Mouse (Mus musculus) small intestine, adult 2 months (tissue): ENCODE data around the gene Srd5a3. TPM values are rescaled to one million over a fixed set of nuclear protein-coding genes. Genes with fewer than 3 reads are reported as not detected.

Experiments used
- H3K27ac ChIP-seq: fragments of 200-500 bp; 2 replicates; pipeline ENCODE4 v1.5.1; 2012; ENCODE audit warnings: low read depth, low read length, control low read depth, inconsistent platforms; ENCODE audit not compliant: insufficient read depth
- H3K27me3 ChIP-seq: fragments of 200-500 bp; 2 replicates; pipeline ENCODE4 v1.6.1; 2012; ENCODE audit warnings: mild to moderate bottlenecking, moderate library complexity, low read length, inconsistent platforms; ENCODE audit not compliant: control insufficient read depth, insufficient read depth
- H3K36me3 ChIP-seq: fragments of 200-500 bp; 2 replicates; pipeline ENCODE4 v1.6.1; 2012; ENCODE audit warnings: mild to moderate bottlenecking, low read length, control low read depth, inconsistent platforms; ENCODE audit not compliant: control insufficient read depth, insufficient read depth
- H3K4me1 ChIP-seq: fragments of 200-500 bp; 2 replicates; pipeline ENCODE4 v1.6.1; 2012; ENCODE audit warnings: low read length, inconsistent platforms, mixed read lengths; ENCODE audit not compliant: control insufficient read depth, insufficient read depth, insufficient read length
- H3K4me3 ChIP-seq: fragments of 200-500 bp; 2 replicates; pipeline ENCODE4 v1.5.1; 2012; ENCODE audit warnings: low read depth, mild to moderate bottlenecking, control low read depth, inconsistent platforms, low read length, moderate library complexity
- CTCF ChIP-seq: fragments of 200-500 bp; IDR thresholded peaks from 2 replicates; pipeline ENCODE4 v1.5.1; 2012; ENCODE audit warnings: low read depth, mild to moderate bottlenecking, control low read depth, inconsistent platforms, low read length, moderate library complexity, mixed read lengths; ENCODE audit not compliant: insufficient replicate concordance, insufficient read length; ENCODE audit errors: extremely low read depth
- POLR2A ChIP-seq: fragments of 200-500 bp; IDR thresholded peaks from 2 replicates; pipeline ENCODE4 v1.6.1; 2012; ENCODE audit warnings: low read depth, mild to moderate bottlenecking, control low read depth, inconsistent platforms, low read length, moderate library complexity
- WGBS: fragments of 180-500 bp; shearing (Covaris S2); methylation state at CpG from one replicate; pipeline ENCODE4 v1.1.7; 2018; 5-methylcytosine and 5-hydroxymethylcytosine counted together
- polyA plus RNA-seq: library from polyadenylated mRNA; depleted of rRNA; stranded (reverse); fragments of >200 nt; gene quantifications from 2 replicates; pipeline ENCODE4 v1.2.3, GENCODE M21; 2012

The Srd5a3 gene
- polyA plus RNA-seq, 1 experiment, result 159 TPM

DNA sequence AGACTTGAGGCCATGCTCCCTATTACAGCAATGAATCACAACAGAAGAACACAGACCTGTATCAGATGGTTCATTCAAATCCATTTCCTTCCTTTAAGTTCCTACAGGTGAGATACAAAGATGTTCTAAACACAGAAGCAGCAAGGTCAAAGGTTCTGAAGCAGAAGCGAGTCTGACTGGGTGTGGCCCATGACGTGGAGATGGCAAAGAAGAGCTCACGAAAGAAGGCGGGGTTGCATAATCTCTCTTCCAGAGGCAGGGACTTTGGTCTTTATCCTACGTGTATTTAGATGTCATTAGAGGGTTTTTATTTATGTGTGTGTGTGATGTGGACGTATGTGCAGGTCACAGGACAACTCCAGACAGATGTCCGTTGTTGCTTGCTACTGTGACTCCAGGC is 37.6 kb downstream of the Srd5a3 start:
- TF ChIP-seq CTCF (no peak), POLR2A (no peak)
- no peaks in the 10 kb centered on the region for H3K27me3 ChIP-seq
- H3K4me3 ChIP-seq, result no peak overlapping the region
- H3K27ac ChIP-seq, result peak overlapping the region; percentile 34
- H3K4me1 ChIP-seq, result peaks cover 11% of the 10 kb centered on the region; the same call in 1 of the 2 replicates
- 38% methylated on average over 7 of the region's 7 CpGs for WGBS
- H3K36me3 ChIP-seq, result no peaks in the 10 kb centered on the region

DNA sequence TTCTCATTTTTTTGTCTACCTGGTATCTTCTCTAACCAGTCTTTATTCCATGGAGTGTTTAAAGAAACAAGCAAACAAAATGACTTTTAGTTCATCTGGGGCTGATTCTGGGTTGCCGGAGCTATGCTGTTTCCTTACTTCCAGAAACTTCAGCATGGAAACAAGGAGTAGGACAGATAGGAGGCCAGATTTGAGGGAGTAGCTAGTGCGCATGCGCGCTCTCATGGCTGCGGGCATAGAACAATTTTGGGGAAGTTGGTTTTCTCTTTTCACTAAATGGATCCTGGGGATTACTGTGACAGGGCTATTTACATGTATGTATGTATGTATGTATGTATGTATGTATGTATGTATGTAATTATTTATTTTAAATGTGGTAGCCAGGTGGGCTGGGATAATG is 39.1 kb downstream of the Srd5a3 start:
- no peaks in the 10 kb centered on the region for H3K27me3 ChIP-seq
- H3K4me1 ChIP-seq, result peaks cover 11% of the 10 kb centered on the region; the same call in 1 of the 2 replicates
- no peak overlapping the region for H3K4me3 ChIP-seq
- TF ChIP-seq CTCF (no peak), POLR2A (no peak)
- no peaks in the 10 kb centered on the region for H3K36me3 ChIP-seq
- no peak overlapping the region for H3K27ac ChIP-seq
- WGBS, result 98% methylated on average over 5 of the region's 5 CpGs

DNA sequence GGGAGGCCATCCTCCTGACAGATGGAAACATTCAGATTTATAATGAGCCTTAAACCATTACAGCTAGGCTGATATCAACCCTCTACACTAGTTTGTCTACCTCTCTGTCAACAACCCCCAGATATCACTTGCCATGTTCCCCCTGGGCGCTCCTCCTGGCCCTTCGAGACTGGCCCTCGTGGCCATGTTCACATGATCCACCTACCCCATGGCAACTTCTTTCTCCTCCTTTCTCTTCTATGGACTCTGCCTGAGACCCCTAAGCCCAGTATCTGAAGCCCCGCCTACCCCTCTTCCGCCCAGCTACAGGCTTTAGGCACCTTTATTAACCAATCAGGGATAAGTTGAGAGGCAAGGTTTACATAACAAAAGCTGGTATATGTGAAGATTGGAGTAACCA is 39.7 kb downstream of the Srd5a3 start:
- H3K4me1 ChIP-seq, result peaks cover 11% of the 10 kb centered on the region; the same call in 1 of the 2 replicates
- no peak overlapping the region for H3K27ac ChIP-seq
- WGBS, result 95% methylated on average over 5 of the region's 5 CpGs
- no peaks in the 10 kb centered on the region for H3K27me3 ChIP-seq
- H3K36me3 ChIP-seq, result no peaks in the 10 kb centered on the region
- no peak overlapping the region for H3K4me3 ChIP-seq
- TF ChIP-seq CTCF (no peak), POLR2A (no peak)

DNA sequence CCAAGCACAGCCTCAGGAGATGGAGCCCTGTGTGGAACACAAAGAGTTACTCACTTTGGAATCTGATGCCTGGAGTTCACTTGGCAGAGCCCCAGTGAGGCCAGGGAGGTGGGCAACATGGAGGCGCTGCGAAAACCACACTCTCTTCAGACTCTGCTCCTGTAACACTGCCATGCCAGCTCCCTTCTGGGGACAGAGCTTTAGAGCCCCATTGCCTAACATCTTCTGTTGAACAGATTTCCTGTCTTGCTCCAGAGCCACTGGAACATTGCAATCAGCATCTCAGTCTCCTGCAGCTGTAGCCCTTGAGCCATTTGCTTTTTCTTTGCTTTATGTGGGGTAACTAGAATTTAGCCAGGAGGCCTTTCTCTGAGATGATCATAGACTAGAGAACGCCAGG is 42.3 kb downstream of the Srd5a3 start:
- peaks cover 12% of the 10 kb centered on the region; the same call in 1 of the 2 replicates for H3K4me1 ChIP-seq
- WGBS, result 78% methylated on average over 3 of the region's 3 CpGs
- no peak overlapping the region for H3K4me3 ChIP-seq
- no peaks in the 10 kb centered on the region for H3K27me3 ChIP-seq
- 0 out of 2 replicates have a peak, but pooled peaks cover 1% of the 10 kb centered on the region for H3K36me3 ChIP-seq
- H3K27ac ChIP-seq, result no peak overlapping the region
- TF ChIP-seq POLR2A, result no peak

DNA sequence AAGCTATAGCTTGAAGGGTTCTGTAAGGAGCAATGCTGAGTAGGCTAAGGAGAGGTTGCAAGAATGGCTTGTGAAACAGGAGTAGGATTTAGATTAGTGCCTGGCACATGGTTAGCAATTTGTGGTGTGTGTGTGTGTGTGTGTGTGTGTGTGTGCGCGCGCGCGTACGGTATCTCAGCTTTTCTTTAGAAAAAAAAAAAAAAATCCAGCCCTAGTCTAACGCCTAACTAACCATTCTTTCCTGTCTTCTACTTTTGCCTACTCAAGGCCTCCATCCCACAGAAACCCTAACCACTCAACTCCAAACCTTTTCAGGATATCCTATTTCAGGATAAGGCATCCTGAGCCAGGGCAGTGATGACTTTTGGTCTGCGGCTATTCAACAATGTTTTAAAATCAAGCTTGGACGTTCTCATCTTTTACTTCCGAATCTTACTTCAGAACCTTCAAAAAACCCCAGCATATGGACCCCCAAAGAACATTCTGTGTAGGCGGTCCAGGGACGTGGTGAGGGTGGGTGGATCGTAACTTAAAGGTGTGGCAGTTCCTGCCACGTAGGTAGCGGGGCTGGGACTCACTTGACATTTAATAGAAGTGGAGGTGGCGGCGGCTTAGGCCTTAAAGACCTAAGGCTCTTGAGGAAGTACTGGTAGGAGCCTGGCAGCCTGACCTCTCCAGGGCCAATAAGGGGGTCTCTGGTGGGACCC is 43.1 kb downstream of the Srd5a3 start:
- 29% methylated on average over 17 of the region's 17 CpGs for WGBS
- no peak for TF ChIP-seq POLR2A
- no peak for TF ChIP-seq CTCF
- H3K27ac ChIP-seq, result peak overlapping the region; percentile 26; the same call in 1 of the 2 replicates
- H3K36me3 ChIP-seq, result 0 out of 2 replicates have a peak, but pooled peaks cover 1% of the 10 kb centered on the region
- peak overlapping the region; percentile 86 for H3K4me3 ChIP-seq
- no peaks in the 10 kb centered on the region for H3K27me3 ChIP-seq
- peaks cover 10% of the 10 kb centered on the region; the same call in 1 of the 2 replicates for H3K4me1 ChIP-seq

DNA sequence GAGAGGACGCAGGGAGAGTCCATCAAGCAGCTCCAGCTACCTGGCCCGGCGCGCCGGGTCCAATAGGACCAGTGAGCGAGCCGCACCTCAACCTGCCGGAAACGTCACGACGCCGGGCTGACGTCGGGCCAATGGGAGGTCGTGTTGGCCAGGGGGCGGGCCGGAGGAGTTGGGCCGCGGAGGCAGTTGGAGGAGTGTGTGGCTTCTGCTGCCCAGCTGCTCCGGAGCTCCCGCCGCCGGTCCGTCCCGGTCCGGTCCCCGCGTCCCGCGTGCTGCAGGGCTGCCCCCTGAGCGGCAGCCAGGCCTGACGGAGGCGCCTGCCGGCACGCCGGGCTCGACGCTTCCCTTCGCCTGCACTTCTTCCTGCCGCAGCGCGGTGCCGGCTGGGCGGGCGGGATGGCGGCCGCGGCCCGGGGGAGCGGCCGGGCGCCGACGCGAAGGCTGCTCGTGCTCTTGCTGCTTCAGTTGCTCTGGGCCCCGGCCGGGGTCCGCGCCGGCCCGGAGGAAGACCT is 43.7 kb downstream of the Srd5a3 start, which contains the start of gene Tmem165:
Gene Tmem165 (plus strand): TSS at position 131 of the 512 bp plus-strand sequence.
- WGBS, result 1% methylated on average over 62 of the region's 62 CpGs

More for the DNA sequence above, 43.7 kb downstream of the Srd5a3 start, which contains the start of gene Tmem165:
- H3K4me1 ChIP-seq, result peaks cover 8% of the 10 kb centered on the region; the same call in 1 of the 2 replicates
- H3K27ac ChIP-seq, result peak within 1 kb of the TSS; percentile 68
- H3K4me3 ChIP-seq, result peak within 1 kb of the TSS; percentile 86
- 0 out of 2 replicates have a peak, but pooled peaks cover 1% of the 10 kb centered on the region for H3K36me3 ChIP-seq
- TF ChIP-seq CTCF, result no peak
- TF ChIP-seq POLR2A, result peak; percentile 91
- H3K27me3 ChIP-seq, result no peaks in the 10 kb centered on the region
